Comparison of ENCODE assay signal across 8 mouse cellular contexts in genomic region chr1:21960421-21961250, GRCm38 (mm10). TPM values are rescaled to one million over a fixed set of nuclear protein-coding genes. Genes with fewer than 3 reads are reported as not detected.
A peak's percentile ranks its signal among the peaks of the same experiment; 100 is the strongest.
DNase-seq lines count a peak whose midpoint lies in the region; ATAC-seq lines count a peak whose summit lies in the region.

No protein-coding gene starts in this region.

- no peaks in the 10 kb centered on the region; the same call in 1 of the 2 replicates for H3K4me1 ChIP-seq in liver, embryonic 16.5 days (ENCODE audit: control insufficient read depth, low read depth, low read length)
- peaks cover 19% of the 10 kb centered on the region for H3K4me1 ChIP-seq in neural tube, embryonic 13.5 days (replicated peaks)

- H3K4me3 ChIP-seq in liver, embryonic 16.5 days (ENCODE audit: low read depth, low read length): peak overlapping the region; percentile 55
- H3K4me3 ChIP-seq in neural tube, embryonic 13.5 days: peak overlapping the region; percentile 62

- H3K9ac ChIP-seq in liver, embryonic 16.5 days (ENCODE audit: low read depth, low read length): no peak overlapping the region
- H3K9ac ChIP-seq in neural tube, embryonic 13.5 days: peak overlapping the region; percentile 79

- H3K9me3 ChIP-seq in liver, embryonic 16.5 days (replicated peaks; ENCODE audit: control insufficient read depth, low read length): no peaks in the 10 kb centered on the region
- no peaks in the 10 kb centered on the region for H3K9me3 ChIP-seq in neural tube, embryonic 13.5 days

- WGBS in liver, embryonic 16.5 days (ENCODE audit: insufficient replicate concordance): 1% methylated on average over 48 of the region's 48 CpGs
- 1% methylated on average over 48 of the region's 48 CpGs for WGBS in neural tube, embryonic 13.5 days

- no peaks in the 10 kb centered on the region for H3K36me3 ChIP-seq in liver, embryonic 16.5 days (ENCODE audit: control insufficient read depth, insufficient read depth)
- H3K36me3 ChIP-seq in neural tube, embryonic 13.5 days: no peaks in the 10 kb centered on the region

- DNase-seq in layer of hippocampus, adult 11-12 months (ENCODE audit: low spot score): peak; percentile 32
- no peak for DNase-seq in layer of hippocampus, adult 9-10 months (ENCODE audit: low spot score)
- DNase-seq in embryo, embryonic 10 days (ENCODE audit: low spot score): peak; percentile 54
- peak; percentile 4 for DNase-seq in gastrocnemius, postnatal 25 days
- peak; percentile 9 for DNase-seq in kidney, postnatal 10 days
- DNase-seq in thymus, postnatal 36 days: peak; percentile 39 to 67

- peak; percentile 43 for ATAC-seq in liver, embryonic 16.5 days (ENCODE audit: low read depth)
- peak; percentile 67 for ATAC-seq in neural tube, embryonic 13.5 days (ENCODE audit: low read depth)

- H3K27ac ChIP-seq in liver, embryonic 16.5 days (ENCODE audit: low read length): no peak overlapping the region
- 0 out of 2 replicates have a peak overlapping the region, but pooled peaks have one; percentile 42 for H3K27ac ChIP-seq in neural tube, embryonic 13.5 days (replicated peaks)

- peak overlapping the region; percentile 74 for H3K4me2 ChIP-seq in liver, embryonic 16.5 days (ENCODE audit: low read depth, low read length)
- H3K4me2 ChIP-seq in neural tube, embryonic 13.5 days: peak overlapping the region; percentile 96

- peaks cover 30% of the 10 kb centered on the region for H3K27me3 ChIP-seq in liver, embryonic 16.5 days (ENCODE audit: control insufficient read depth, insufficient read depth, low read depth, low read length)
- peaks cover 37% of the 10 kb centered on the region for H3K27me3 ChIP-seq in neural tube, embryonic 13.5 days

RNA-seq across cellular contexts. Expression of gene Kcnq5, which starts 1.1 kb away (rescaled TPM):
- total RNA-seq in gastrocnemius, postnatal 25 days (2021): 10 to 100 TPM in 1 of 2 experiments, 1 to 10 TPM in 1; 8.1 to 12.2 TPM
- polyA plus RNA-seq in liver, embryonic 16.5 days (2015; fragmentation: Nextera tagmentation; extraction: Ambion mirVana): 0.08 and 0.17 TPM in 2 replicates
- polyA plus RNA-seq in neural tube, embryonic 13.5 days (2015; fragmentation: Nextera tagmentation; extraction: Ambion mirVana): 1.4 and 1.6 TPM in 2 replicates
